Mouse (Mus musculus) testis, adult 2 months (tissue): Measurements from ENCODE around the gene Ltb. TPM values are rescaled to one million over a fixed set of nuclear protein-coding genes. Genes with fewer than 3 reads are reported as not detected.
A peak's percentile ranks its signal among the peaks of the same experiment; 100 is the strongest.
"Not testable (repeated sequence)": the region's sequence is repeated elsewhere in the genome, so short reads cannot be mapped to it uniquely, and the experiment has no call there.

Experiments
- H3K27ac ChIP-seq: fragments of 200-500 bp; 2 replicates; pipeline ENCODE4 v1.5.1; 2012; ENCODE audit warnings: low read depth, low read length; ENCODE audit not compliant: control insufficient read depth, insufficient read depth
- H3K27me3 ChIP-seq: fragments of 200-500 bp; 2 replicates; pipeline ENCODE4 v1.6.1; 2012; ENCODE audit warnings: mild to moderate bottlenecking, low read length, moderate library complexity; ENCODE audit not compliant: control insufficient read depth, insufficient read depth
- H3K36me3 ChIP-seq: fragments of 200-500 bp; 2 replicates; pipeline ENCODE4 v1.6.1; 2012; ENCODE audit warnings: mild to moderate bottlenecking, low read length; ENCODE audit not compliant: control insufficient read depth, insufficient read depth
- H3K4me1 ChIP-seq: fragments of 200-500 bp; 2 replicates; pipeline ENCODE4 v1.6.1; 2012; ENCODE audit warnings: low read length; ENCODE audit not compliant: control insufficient read depth, insufficient read depth
- H3K4me3 ChIP-seq: fragments of 200-500 bp; 2 replicates; pipeline ENCODE4 v1.5.1; 2012; ENCODE audit warnings: low read depth, mild to moderate bottlenecking, low read length, moderate library complexity, mixed read lengths; ENCODE audit not compliant: control insufficient read depth
- CTCF ChIP-seq: fragments of 200-500 bp; IDR thresholded peaks from 2 replicates; pipeline ENCODE4 v1.5.1; 2012; ENCODE audit warnings: low read depth, mild to moderate bottlenecking, inconsistent platforms, low read length, moderate library complexity; ENCODE audit not compliant: control insufficient read depth, insufficient read depth, insufficient replicate concordance
- POLR2A ChIP-seq: fragments of 200-500 bp; IDR thresholded peaks from 2 replicates; pipeline ENCODE4 v1.6.1; 2012; ENCODE audit warnings: low read depth, mild to moderate bottlenecking, inconsistent platforms, low read length, moderate library complexity; ENCODE audit not compliant: control insufficient read depth
- polyA plus RNA-seq: library from polyadenylated mRNA; depleted of rRNA; stranded (reverse); fragments of >200 nt; gene quantifications from 2 replicates; pipeline ENCODE4 v1.2.3, GENCODE M21; 2012

The Ltb gene
- polyA plus RNA-seq, 1 experiment, result 0.86 TPM

- Histone ChIP-seq H3K4me3 (no peak overlapping the region), H3K36me3 (no peaks in the 10 kb centered on the region; the same call in 1 of the 2 replicates), H3K27me3 (no peaks in the 10 kb centered on the region), H3K4me1 (peaks cover 25% of the 10 kb centered on the region), H3K27ac (peak overlapping the region; percentile 73)
- TF ChIP-seq POLR2A, result no peak
- TF ChIP-seq CTCF, result no peak
Measured at GRCm38 (mm10) chr17:35232659-35233058, 38.4 kb downstream of the Ltb start.

GRCm38 (mm10) chr17:35233114-35233980 lies 39.1 kb downstream of the Ltb start, which contains the start of gene Atp6v1g2:
Gene Atp6v1g2 (plus strand): TSS chr17:35233660.
- H3K4me3 ChIP-seq, result peak within 1 kb of the TSS; percentile 36
- H3K27ac ChIP-seq, result peak within 1 kb of the TSS; percentile 75

GRCm38 (mm10) chr17:35234090-35234489 lies 39.9 kb downstream of the Ltb start:
- Histone ChIP-seq H3K27ac (peak overlapping the region; percentile 75), H3K4me1 (peaks cover 25% of the 10 kb centered on the region), H3K4me3 (peak overlapping the region; percentile 36)
- H3K27me3 ChIP-seq, H3K36me3 ChIP-seq: not testable (repeated sequence)

More at GRCm38 (mm10) chr17:35233114-35233980, 39.1 kb downstream of the Ltb start, which contains the start of gene Atp6v1g2:
- Histone ChIP-seq H3K36me3 (no peaks in the 10 kb centered on the region; the same call in 1 of the 2 replicates), H3K27me3 (no peaks in the 10 kb centered on the region), H3K4me1 (peaks cover 25% of the 10 kb centered on the region)
- TF ChIP-seq POLR2A, result no peak
- TF ChIP-seq CTCF, result no peak

- Histone ChIP-seq H3K27ac (peak overlapping the region; percentile 94), H3K36me3 (no peaks in the 10 kb centered on the region; the same call in 1 of the 2 replicates), H3K4me1 (peaks cover 25% of the 10 kb centered on the region), H3K27me3 (no peaks in the 10 kb centered on the region), H3K4me3 (peak overlapping the region; percentile 62)
- TF ChIP-seq POLR2A (no peak), CTCF (no peak)
Measured at GRCm38 (mm10) chr17:35234903-35235302, 40.7 kb downstream of the Ltb start.

GRCm38 (mm10) chr17:35235614-35236389 lies 41.6 kb downstream of the Ltb start, which contains the start of gene Nfkbil1:
Gene Nfkbil1 (minus strand): TSS chr17:35235792.
- H3K4me1 ChIP-seq, result peaks cover 33% of the 10 kb centered on the region

GRCm38 (mm10) chr17:35236390-35236746 lies 42.1 kb downstream of the Ltb start:
- TF ChIP-seq POLR2A (no peak), CTCF (peak; percentile 94)
- peak overlapping the region; percentile 77 for H3K27ac ChIP-seq
- H3K4me3 ChIP-seq, result peak overlapping the region; percentile 89
- no peaks in the 10 kb centered on the region for H3K36me3 ChIP-seq
- peaks cover 34% of the 10 kb centered on the region for H3K4me1 ChIP-seq
- H3K27me3 ChIP-seq, result no peaks in the 10 kb centered on the region

More at GRCm38 (mm10) chr17:35235614-35236389, 41.6 kb downstream of the Ltb start, which contains the start of gene Nfkbil1:
- Histone ChIP-seq H3K36me3 (no peaks in the 10 kb centered on the region; the same call in 1 of the 2 replicates), H3K27me3 (no peaks in the 10 kb centered on the region), H3K4me3 (peak within 1 kb of the TSS; percentile 89), H3K27ac (peak within 1 kb of the TSS; percentile 94)
- TF ChIP-seq POLR2A, result peak; percentile 83
- TF ChIP-seq CTCF, result no peak

- TF ChIP-seq CTCF, result no peak
- TF ChIP-seq POLR2A, result no peak
- H3K27ac ChIP-seq, result no peak overlapping the region
- H3K27me3 ChIP-seq, result no peaks in the 10 kb centered on the region
- no peak overlapping the region for H3K4me3 ChIP-seq
- H3K4me1 ChIP-seq, result peaks cover 31% of the 10 kb centered on the region
- H3K36me3 ChIP-seq, result no peaks in the 10 kb centered on the region
Measured at GRCm38 (mm10) chr17:35236996-35237395, 42.8 kb downstream of the Ltb start.
